Mouse (Mus musculus) cerebellum, adult 2 months (tissue): ENCODE data around the gene Tmem219. TPM values are rescaled to one million over a fixed set of nuclear protein-coding genes. Genes with fewer than 3 reads are reported as not detected.
"Not testable (repeated sequence)": the region's sequence is repeated elsewhere in the genome, so short reads cannot be mapped to it uniquely, and the experiment has no call there.

ENCODE experiments used
- DNase-seq, 2 experiments: peaks; one replicate each; pipeline ENCODE4 v3.0.0; 2021
- H3K27ac ChIP-seq: fragments of 200-500 bp; 2 replicates; pipeline ENCODE4 v1.5.1; 2012; ENCODE audit warnings: low read length, control low read depth, inconsistent platforms; ENCODE audit not compliant: insufficient read depth
- H3K27me3 ChIP-seq: fragments of 200-500 bp; 2 replicates; pipeline ENCODE4 v1.6.1; 2012; ENCODE audit warnings: inconsistent platforms, mild to moderate bottlenecking, low read length, moderate library complexity; ENCODE audit not compliant: control insufficient read depth, insufficient read depth
- H3K4me1 ChIP-seq: fragments of 200-500 bp; 2 replicates; pipeline ENCODE4 v1.6.1; 2011; ENCODE audit warnings: low read length; ENCODE audit not compliant: control insufficient read depth, insufficient read depth
- H3K4me3 ChIP-seq: fragments of 200-500 bp; replicated peaks from 2 replicates; pipeline ENCODE3; 2011; ENCODE audit warnings: mild to moderate bottlenecking, low read depth, low read length, control low read depth; ENCODE audit not compliant: insufficient read depth
- CTCF ChIP-seq: fragments of 200-500 bp; IDR thresholded peaks from 2 replicates; pipeline ENCODE4 v1.5.1; 2011; ENCODE audit warnings: low read depth, mild to moderate bottlenecking, control low read depth, low read length, moderate library complexity, borderline replicate concordance; ENCODE audit not compliant: insufficient read depth
- POLR2A ChIP-seq: fragments of 200-500 bp; IDR thresholded peaks from 2 replicates; pipeline ENCODE4 v1.6.1; 2011; ENCODE audit warnings: low read length, control low read depth, borderline replicate concordance; ENCODE audit not compliant: insufficient read depth
- WGBS: fragments of 180-500 bp; shearing (Covaris S2); methylation state at CpG from one replicate; pipeline ENCODE4 v1.1.7; 2018; 5-methylcytosine and 5-hydroxymethylcytosine counted together
- polyA plus RNA-seq: library from polyadenylated mRNA; depleted of rRNA; stranded (reverse); fragments of >200 nt; gene quantifications from 2 replicates; pipeline ENCODE4 v1.2.3, GENCODE M21; 2012

The Tmem219 gene
- polyA plus RNA-seq, 1 experiment: 29.8 TPM

- Histone ChIP-seq H3K27ac (no peak overlapping the region), H3K4me3 (no peak overlapping the region), H3K4me1 (no peaks in the 10 kb centered on the region), H3K27me3 (no peaks in the 10 kb centered on the region)
- TF ChIP-seq POLR2A (no peak), CTCF (no peak)
- WGBS: 90% methylated on average over 3 of the region's 3 CpGs
- DNase-seq: no peak
Observed at GRCm38 (mm10) chr7:126914844-126915243, 7.9 kb downstream of the Tmem219 start.

- H3K4me3 ChIP-seq: no peak overlapping the region
- H3K4me1 ChIP-seq: no peaks in the 10 kb centered on the region
- no peaks in the 10 kb centered on the region for H3K27me3 ChIP-seq
- no peak overlapping the region for H3K27ac ChIP-seq
- no peak for DNase-seq
- 59% methylated on average over 3 of the region's 3 CpGs for WGBS
- TF ChIP-seq POLR2A: no peak
- TF ChIP-seq CTCF: no peak
Observed at GRCm38 (mm10) chr7:126905590-126905989, 17.1 kb downstream of the Tmem219 start.

- not testable (repeated sequence) for H3K27ac ChIP-seq, H3K4me1 ChIP-seq, DNase-seq, H3K4me3 ChIP-seq, H3K27me3 ChIP-seq
- 95% methylated on average over 8 of the region's 9 CpGs for WGBS
Observed at GRCm38 (mm10) chr7:126899781-126900180, 22.9 kb downstream of the Tmem219 start.

- H3K27me3 ChIP-seq: no peaks in the 10 kb centered on the region
- no peaks in the 10 kb centered on the region; the same call in 1 of the 2 replicates for H3K4me1 ChIP-seq
- WGBS: 11% methylated on average over 37 of the region's 37 CpGs
- H3K27ac ChIP-seq: peak overlapping the region; percentile 94
- DNase-seq: peak; percentile 96 to 98
- no peak for TF ChIP-seq CTCF
- peak; percentile 99 for TF ChIP-seq POLR2A
- H3K4me3 ChIP-seq: peak overlapping the region; percentile 86
Observed at GRCm38 (mm10) chr7:126898102-126898990, 24.4 kb downstream of the Tmem219 start.

GRCm38 (mm10) chr7:126897390-126898101 lies 25.2 kb downstream of the Tmem219 start:
- Histone ChIP-seq H3K27me3 (no peaks in the 10 kb centered on the region), H3K4me1 (no peaks in the 10 kb centered on the region; the same call in 1 of the 2 replicates), H3K27ac (peak overlapping the region; percentile 94), H3K4me3 (peak overlapping the region; percentile 86)
- DNase-seq: no peak
- WGBS: 6% methylated on average over 16 of the region's 16 CpGs
- TF ChIP-seq CTCF (no peak), POLR2A (no peak)

- no peaks in the 10 kb centered on the region for H3K27me3 ChIP-seq
- H3K27ac ChIP-seq: 0 out of 2 replicates have a peak overlapping the region, but pooled peaks have one; percentile 15
- no peak for DNase-seq
- H3K4me3 ChIP-seq: no peak overlapping the region
- WGBS: 80% methylated on average over 5 of the region's 5 CpGs
- TF ChIP-seq CTCF (no peak), POLR2A (no peak)
- H3K4me1 ChIP-seq: no peaks in the 10 kb centered on the region; the same call in 1 of the 2 replicates
Observed at GRCm38 (mm10) chr7:126896912-126897311, 25.8 kb downstream of the Tmem219 start.

- Histone ChIP-seq H3K27ac (no peak overlapping the region), H3K4me3 (no peak overlapping the region), H3K4me1 (no peaks in the 10 kb centered on the region), H3K27me3 (no peaks in the 10 kb centered on the region)
- 0 out of 2 replicates have a peak, but pooled peaks have one; percentile 2 for TF ChIP-seq CTCF
- TF ChIP-seq POLR2A: no peak
- 56% methylated on average over 7 of the region's 7 CpGs for WGBS
- DNase-seq: no peak
Observed at GRCm38 (mm10) chr7:126888852-126889251, 33.9 kb downstream of the Tmem219 start.
